Mouse (Mus musculus): Measurements from ENCODE around the gene Igf1. TPM values are rescaled to one million over a fixed set of nuclear protein-coding genes. Genes with fewer than 3 reads are reported as not detected.

Gene Igf1
- polyA plus RNA-seq, 1 experiment from 2014 or later: 20.5 TPM

GRCm38 (mm10) chr10:87922263-87922662 lies 64.2 kb downstream of the Igf1 start:
- WGBS: 85% methylated on average over 3 of the region's 3 CpGs

DNA sequence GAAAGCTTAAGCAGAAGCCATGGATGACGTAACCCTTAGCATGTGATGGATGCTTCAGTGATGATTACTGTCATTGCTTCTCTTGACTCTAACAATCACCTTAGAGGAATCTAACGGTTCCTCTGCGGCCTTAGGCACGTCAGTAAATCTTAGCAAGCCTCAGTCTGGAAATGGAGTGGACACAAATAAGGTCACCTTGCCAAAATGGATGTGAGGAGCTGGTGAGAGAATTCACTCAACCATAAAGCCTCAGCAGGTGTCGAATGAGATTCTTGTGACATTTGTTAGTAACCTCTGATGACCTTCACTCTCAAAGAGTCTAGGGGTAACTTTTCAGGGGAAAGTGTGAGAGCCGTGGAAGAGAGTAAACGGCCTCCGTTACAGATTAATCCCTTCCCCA lies 68.5 kb downstream of the Igf1 start:
- WGBS: 45% methylated on average over 8 of the region's 8 CpGs
- no peak overlapping the region for H3K27ac ChIP-seq (ENCODE audit: low read length)

More at GRCm38 (mm10) chr10:87922263-87922662, 64.2 kb downstream of the Igf1 start:
- Histone ChIP-seq H3K4me1 (ENCODE audit: insufficient read depth, low read depth, low read length) (peaks cover 4% of the 10 kb centered on the region; the same call in 1 of the 2 replicates), H3K36me3 (ENCODE audit: insufficient read depth, low read length) (no peaks in the 10 kb centered on the region), H3K4me2 (replicated peaks; ENCODE audit: low read depth, low read length) (no peak overlapping the region), H3K27me3 (replicated peaks; ENCODE audit: insufficient read depth, low read length) (no peaks in the 10 kb centered on the region), H3K27ac (ENCODE audit: low read length) (no peak overlapping the region), H3K4me3 (ENCODE audit: low read depth, low read length) (no peak overlapping the region), H3K9me3 (ENCODE audit: low read length) (no peaks in the 10 kb centered on the region), H3K9ac (replicated peaks; ENCODE audit: low read depth) (no peak overlapping the region)
- TF ChIP-seq EP300 (IDR thresholded peaks at IDR 0.05) (no peak), CTCF (IDR thresholded peaks at IDR 0.05) (no peak)
- DNase-seq (ENCODE audit: low spot score): no peak
- no peak for ATAC-seq

GRCm38 (mm10) chr10:87927131-87927609 lies 69.1 kb downstream of the Igf1 start:
- DNase-seq (ENCODE audit: low spot score): peak; percentile 80

More for the DNA sequence above, 68.5 kb downstream of the Igf1 start:
- ATAC-seq: no peak
- no peaks in the 10 kb centered on the region for H3K27me3 ChIP-seq (replicated peaks; ENCODE audit: insufficient read depth, low read length)
- no peak overlapping the region for H3K4me2 ChIP-seq (replicated peaks; ENCODE audit: low read depth, low read length)
- no peaks in the 10 kb centered on the region for H3K9me3 ChIP-seq (ENCODE audit: low read length)
- H3K36me3 ChIP-seq (ENCODE audit: insufficient read depth, low read length): no peaks in the 10 kb centered on the region
- TF ChIP-seq EP300 (IDR thresholded peaks at IDR 0.05) (no peak), CTCF (IDR thresholded peaks at IDR 0.05) (no peak)
- H3K4me3 ChIP-seq (ENCODE audit: low read depth, low read length): no peak overlapping the region
- H3K9ac ChIP-seq (replicated peaks; ENCODE audit: low read depth): no peak overlapping the region
- peaks cover 4% of the 10 kb centered on the region; the same call in 1 of the 2 replicates for H3K4me1 ChIP-seq (ENCODE audit: insufficient read depth, low read depth, low read length)
- DNase-seq (ENCODE audit: low spot score): no peak

GRCm38 (mm10) chr10:87948192-87948591 lies 90.1 kb downstream of the Igf1 start:
- Histone ChIP-seq H3K27me3 (replicated peaks; ENCODE audit: insufficient read depth, low read length) (no peaks in the 10 kb centered on the region), H3K9ac (replicated peaks; ENCODE audit: low read depth) (no peak overlapping the region), H3K4me1 (ENCODE audit: insufficient read depth, low read depth, low read length) (no peaks in the 10 kb centered on the region), H3K9me3 (ENCODE audit: low read length) (peaks cover 3% of the 10 kb centered on the region; the same call in 1 of the 2 replicates), H3K4me3 (ENCODE audit: low read depth, low read length) (no peak overlapping the region), H3K4me2 (replicated peaks; ENCODE audit: low read depth, low read length) (no peak overlapping the region), H3K27ac (ENCODE audit: low read length) (no peak overlapping the region), H3K36me3 (ENCODE audit: insufficient read depth, low read length) (no peaks in the 10 kb centered on the region)
- DNase-seq (ENCODE audit: low spot score) (no peak), ATAC-seq (no peak)
- WGBS: 80% methylated on average over 4 of the region's 4 CpGs
- no peak for TF ChIP-seq EP300 (IDR thresholded peaks at IDR 0.05)
- TF ChIP-seq CTCF (IDR thresholded peaks at IDR 0.05): no peak

More at GRCm38 (mm10) chr10:87927131-87927609, 69.1 kb downstream of the Igf1 start:
- Histone ChIP-seq H3K36me3 (ENCODE audit: insufficient read depth, low read length) (no peaks in the 10 kb centered on the region), H3K4me3 (ENCODE audit: low read depth, low read length) (no peak overlapping the region), H3K27me3 (replicated peaks; ENCODE audit: insufficient read depth, low read length) (no peaks in the 10 kb centered on the region), H3K27ac (ENCODE audit: low read length) (no peak overlapping the region), H3K4me1 (ENCODE audit: insufficient read depth, low read depth, low read length) (peaks cover 4% of the 10 kb centered on the region; the same call in 1 of the 2 replicates), H3K4me2 (replicated peaks; ENCODE audit: low read depth, low read length) (no peak overlapping the region), H3K9me3 (ENCODE audit: low read length) (no peaks in the 10 kb centered on the region), H3K9ac (replicated peaks; ENCODE audit: low read depth) (no peak overlapping the region)
- WGBS: 20% methylated on average over 6 of the region's 6 CpGs
- no peak for TF ChIP-seq CTCF (IDR thresholded peaks at IDR 0.05)
- no peak for TF ChIP-seq EP300 (IDR thresholded peaks at IDR 0.05)
- ATAC-seq: peak; percentile 67

DNA sequence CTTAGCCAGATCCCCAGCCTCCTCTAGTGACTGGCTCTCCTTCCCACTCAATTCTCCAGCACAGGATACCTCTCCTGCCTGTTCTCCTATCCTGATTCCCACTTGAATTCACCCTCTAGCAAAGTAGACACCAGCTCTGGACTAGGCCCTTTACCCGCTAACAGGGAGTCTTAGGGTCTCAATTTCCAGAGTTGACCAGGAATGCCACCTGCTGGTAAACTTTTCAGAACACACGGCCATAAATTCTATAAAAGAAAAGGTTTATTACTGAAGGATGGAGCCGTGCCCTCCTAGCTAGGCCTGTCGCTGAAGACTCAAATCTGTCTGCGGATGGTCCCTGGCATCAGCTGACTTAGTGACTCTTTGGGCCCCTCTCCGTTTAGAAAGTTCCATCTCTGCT lies 113.5 kb downstream of the Igf1 start:
- no peak for DNase-seq (ENCODE audit: low spot score)
- Histone ChIP-seq H3K9me3 (ENCODE audit: low read length) (no peaks in the 10 kb centered on the region), H3K9ac (replicated peaks; ENCODE audit: low read depth) (no peak overlapping the region), H3K27ac (ENCODE audit: low read length) (no peak overlapping the region), H3K27me3 (replicated peaks; ENCODE audit: insufficient read depth, low read length) (no peaks in the 10 kb centered on the region), H3K36me3 (ENCODE audit: insufficient read depth, low read length) (no peaks in the 10 kb centered on the region), H3K4me2 (replicated peaks; ENCODE audit: low read depth, low read length) (no peak overlapping the region), H3K4me3 (ENCODE audit: low read depth, low read length) (no peak overlapping the region), H3K4me1 (ENCODE audit: insufficient read depth, low read depth, low read length) (no peaks in the 10 kb centered on the region)
- WGBS: 66% methylated on average over 6 of the region's 6 CpGs
- TF ChIP-seq CTCF (IDR thresholded peaks at IDR 0.05) (peak; percentile 41), EP300 (IDR thresholded peaks at IDR 0.05) (no peak)
- no peak for ATAC-seq

DNA sequence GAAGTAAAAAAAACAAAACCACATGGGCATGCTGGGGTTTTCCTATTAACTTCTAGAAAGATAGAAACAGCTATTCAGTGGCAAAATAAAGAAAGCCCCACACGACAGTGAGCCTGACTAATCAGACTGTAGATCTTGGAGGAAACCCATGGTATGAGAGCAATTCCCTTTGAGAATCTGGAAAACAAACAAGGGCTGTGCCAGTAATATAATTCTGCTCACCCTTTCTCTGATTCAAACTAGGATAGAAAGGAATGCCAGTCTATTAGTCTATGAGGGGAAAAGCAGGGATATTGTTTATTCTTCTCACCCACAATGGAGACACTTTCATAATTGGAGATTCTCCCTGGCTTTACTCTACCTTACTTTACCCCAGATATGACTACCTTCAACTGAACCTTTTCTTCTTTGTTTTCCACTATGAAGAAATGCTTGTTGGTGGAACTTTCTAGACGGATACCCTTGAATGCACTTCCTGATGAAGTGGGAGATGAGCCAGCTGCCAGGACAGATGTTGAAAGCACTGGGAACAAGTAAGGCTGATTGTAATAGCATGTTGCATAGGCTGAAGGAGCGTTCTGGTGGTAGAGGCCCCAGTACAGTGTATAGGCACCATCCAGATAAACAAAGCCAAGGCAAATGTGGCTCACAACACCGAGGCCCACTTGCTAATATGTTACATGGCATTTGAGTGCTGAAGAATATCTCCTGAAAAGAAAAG lies 116.0 kb downstream of the Igf1 start:
- no peak for TF ChIP-seq EP300 (IDR thresholded peaks at IDR 0.05)
- TF ChIP-seq CTCF (IDR thresholded peaks at IDR 0.05): no peak
- Histone ChIP-seq H3K27ac (ENCODE audit: low read length) (no peak overlapping the region), H3K9ac (replicated peaks; ENCODE audit: low read depth) (no peak overlapping the region), H3K4me1 (ENCODE audit: insufficient read depth, low read depth, low read length) (no peaks in the 10 kb centered on the region), H3K9me3 (ENCODE audit: low read length) (no peaks in the 10 kb centered on the region), H3K4me2 (replicated peaks; ENCODE audit: low read depth, low read length) (no peak overlapping the region), H3K4me3 (ENCODE audit: low read depth, low read length) (no peak overlapping the region), H3K27me3 (replicated peaks; ENCODE audit: insufficient read depth, low read length) (no peaks in the 10 kb centered on the region), H3K36me3 (ENCODE audit: insufficient read depth, low read length) (no peaks in the 10 kb centered on the region)
- 42% methylated on average over 4 of the region's 4 CpGs for WGBS
- DNase-seq (ENCODE audit: low spot score): no peak
- no peak for ATAC-seq
